Mouse (Mus musculus) intestine, postnatal 0 days (tissue): ENCODE results near the gene Tm9sf2. TPM values are rescaled to one million over a fixed set of nuclear protein-coding genes. Genes with fewer than 3 reads are reported as not detected.
A peak's percentile ranks its signal among the peaks of the same experiment; 100 is the strongest.

Source experiments
- ATAC-seq: fragments of 200-750 bp; cut with Nextera tagmentation; 2 replicates; pipeline ENCODE4 v1.8.0; 2017; ENCODE audit warnings: mild to moderate bottlenecking, moderate TSS enrichment, moderate library complexity
- H3K27ac ChIP-seq: fragments of 300-500 bp; sonication (generic); 2 replicates; pipeline ENCODE4 v1.5.1; 2014; ENCODE audit warnings: mild to moderate bottlenecking, low read depth, low read length, moderate library complexity
- H3K27me3 ChIP-seq: fragments of 300-500 bp; sonication (generic); replicated peaks from 2 replicates; pipeline ENCODE4 v1.6.1; 2014; ENCODE audit warnings: low read length, mixed read lengths; ENCODE audit not compliant: control insufficient read depth, insufficient read depth
- H3K36me3 ChIP-seq: fragments of 300-500 bp; sonication (generic); 2 replicates; pipeline ENCODE4 v1.6.1; 2014; ENCODE audit warnings: mild to moderate bottlenecking, moderate library complexity; ENCODE audit not compliant: control insufficient read depth, insufficient read depth
- H3K4me1 ChIP-seq: fragments of 300-500 bp; sonication (generic); replicated peaks from 2 replicates; pipeline ENCODE4 v1.6.1; 2014; ENCODE audit warnings: antibody characterized with exemption, low read length, mixed read lengths; ENCODE audit not compliant: control insufficient read depth, insufficient read depth
- H3K4me2 ChIP-seq: fragments of 300-500 bp; sonication (generic); replicated peaks from 2 replicates; pipeline ENCODE4 v1.6.1; 2014; ENCODE audit warnings: low read depth, mild to moderate bottlenecking, moderate library complexity
- H3K4me3 ChIP-seq: fragments of 300-500 bp; sonication (generic); 2 replicates; pipeline ENCODE4 v1.5.1; 2014; ENCODE audit warnings: low read depth, low read length
- H3K9ac ChIP-seq: fragments of 300-500 bp; sonication (generic); 2 replicates; pipeline ENCODE4 v1.6.1; 2014; ENCODE audit warnings: mild to moderate bottlenecking, low read depth, low read length
- H3K9me3 ChIP-seq: fragments of 300-500 bp; sonication (generic); 2 replicates; pipeline ENCODE4 v1.6.1; 2016; ENCODE audit warnings: mixed run types; ENCODE audit not compliant: control insufficient read depth
- CTCF ChIP-seq: sonication (generic); IDR thresholded peaks from 2 replicates; pipeline ENCODE4 v1.5.1; 2016; ENCODE audit warnings: low read depth, mild to moderate bottlenecking, control low read depth, antibody characterized with exemption, moderate library complexity
- WGBS: fragments of 180-500 bp; shearing (Covaris S2); extraction: QIAGEN DNeasy Blood & Tissue Kit; methylation state at CpG from one replicate; pipeline ENCODE4 v1.1.7; 2014; 5-methylcytosine and 5-hydroxymethylcytosine counted together
- polyA plus RNA-seq: library from polyadenylated mRNA; unstranded; fragments of >200 nt; fragmentation: Nextera tagmentation; extraction: Ambion mirVana; gene quantifications from 2 replicates; pipeline ENCODE4 v1.2.1, GENCODE M21; 2015

Gene Tm9sf2
- polyA plus RNA-seq, 1 experiment from 2014 or later, result 295 TPM

DNA sequence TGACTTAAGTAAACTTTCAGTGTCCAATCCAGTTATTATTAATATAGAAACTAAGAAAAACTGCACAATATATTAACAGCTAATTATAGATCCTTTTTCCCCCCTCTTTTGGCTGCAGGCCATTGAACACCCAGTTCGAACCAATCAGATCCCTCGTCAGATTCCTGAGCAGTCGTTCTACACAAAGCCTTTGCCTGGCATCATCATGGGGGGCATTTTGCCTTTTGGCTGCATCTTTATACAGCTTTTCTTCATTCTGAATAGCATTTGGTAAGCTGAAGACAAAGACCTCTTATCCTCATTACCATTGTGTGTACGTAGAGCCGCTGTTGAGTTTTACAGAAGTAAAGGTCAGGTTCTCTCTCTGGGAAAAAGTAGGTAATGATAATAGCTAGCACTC, 43.8 kb downstream of the Tm9sf2 start:
- H3K4me2 ChIP-seq, result no peak overlapping the region
- no peak overlapping the region for H3K27ac ChIP-seq
- ATAC-seq, result no peak
- H3K9me3 ChIP-seq, result no peaks in the 10 kb centered on the region
- WGBS, result 89% methylated on average over 5 of the region's 5 CpGs
- peaks cover 77% of the 10 kb centered on the region for H3K36me3 ChIP-seq
- TF ChIP-seq CTCF, result no peak
- no peak overlapping the region for H3K9ac ChIP-seq
- H3K4me3 ChIP-seq, result no peak overlapping the region
- H3K27me3 ChIP-seq, result no peaks in the 10 kb centered on the region
- H3K4me1 ChIP-seq, result no peaks in the 10 kb centered on the region

DNA sequence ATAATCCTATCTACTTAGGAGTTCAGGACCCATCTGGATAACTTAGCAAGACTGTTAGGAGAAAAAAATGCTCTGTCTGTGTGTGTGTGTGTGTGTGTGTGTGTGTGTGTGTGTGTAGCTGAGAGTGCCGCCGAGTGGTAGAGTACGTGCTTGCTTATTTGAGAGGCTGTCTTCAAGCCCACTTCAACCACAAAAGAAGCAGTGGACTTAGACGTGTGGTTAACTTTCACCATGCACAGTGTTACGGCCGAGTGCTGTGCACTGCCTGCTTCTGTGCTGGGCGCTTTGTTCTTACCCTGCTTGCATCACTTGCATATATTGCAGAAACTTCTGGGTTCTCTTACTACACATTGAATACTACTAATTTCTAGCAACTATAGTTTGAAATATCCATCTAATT, 50.9 kb downstream of the Tm9sf2 start:
- no peak for ATAC-seq
- Histone ChIP-seq H3K36me3 (peaks cover 56% of the 10 kb centered on the region), H3K4me1 (no peaks in the 10 kb centered on the region), H3K4me2 (no peak overlapping the region), H3K9me3 (no peaks in the 10 kb centered on the region), H3K27ac (no peak overlapping the region), H3K27me3 (no peaks in the 10 kb centered on the region), H3K9ac (no peak overlapping the region), H3K4me3 (no peak overlapping the region)
- TF ChIP-seq CTCF, result no peak
- 86% methylated on average over 7 of the region's 7 CpGs for WGBS

DNA sequence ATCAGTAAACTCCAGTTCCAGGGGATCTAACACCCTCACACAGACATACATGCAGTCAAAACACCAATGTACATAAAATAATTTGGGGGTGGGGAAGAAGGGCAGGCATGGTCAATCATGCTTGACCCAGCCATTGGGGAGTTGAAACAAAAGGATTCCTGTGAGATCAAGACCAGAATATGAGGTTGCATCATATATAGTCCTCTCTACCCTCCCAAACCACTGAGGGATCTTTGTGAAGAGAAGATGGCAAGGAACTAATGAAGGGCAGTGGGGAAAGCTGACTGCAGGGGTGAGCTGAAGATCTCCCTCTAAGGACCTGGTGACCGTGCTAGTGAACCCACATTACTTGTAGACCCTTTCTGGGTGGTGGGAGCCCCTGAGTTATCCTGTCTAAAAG, 54.1 kb downstream of the Tm9sf2 start:
- H3K36me3 ChIP-seq, result peaks cover 32% of the 10 kb centered on the region
- WGBS, result 90% methylated on average over 1 of the region's 1 CpGs
- no peak overlapping the region for H3K9ac ChIP-seq
- ATAC-seq, result no peak
- TF ChIP-seq CTCF, result no peak
- no peaks in the 10 kb centered on the region for H3K9me3 ChIP-seq
- no peak overlapping the region for H3K4me2 ChIP-seq
- no peak overlapping the region for H3K27ac ChIP-seq
- H3K4me1 ChIP-seq, result no peaks in the 10 kb centered on the region
- H3K27me3 ChIP-seq, result no peaks in the 10 kb centered on the region
- H3K4me3 ChIP-seq, result no peak overlapping the region

DNA sequence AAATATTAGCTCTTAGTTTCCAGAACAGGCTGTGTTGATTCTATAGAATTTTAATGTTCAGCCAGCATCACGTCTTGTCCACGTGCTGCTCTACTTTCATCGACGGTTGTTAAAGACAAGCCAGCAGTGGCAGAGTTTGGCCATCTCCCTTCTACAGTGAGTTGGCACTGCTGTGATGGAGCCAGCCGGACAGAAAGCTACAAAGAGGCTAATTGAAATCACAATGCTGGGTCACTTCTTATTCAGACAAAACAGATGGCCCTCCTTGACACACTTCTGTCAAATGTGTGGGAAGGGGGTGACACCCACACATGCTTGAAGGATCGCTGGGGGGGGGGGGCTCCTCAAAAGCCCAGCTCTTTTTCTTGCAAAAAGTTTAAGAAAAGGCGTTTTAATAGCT, 62.1 kb downstream of the Tm9sf2 start:
- H3K4me3 ChIP-seq, result no peak overlapping the region
- no peaks in the 10 kb centered on the region for H3K4me1 ChIP-seq
- no peak for ATAC-seq
- 86% methylated on average over 7 of the region's 7 CpGs for WGBS
- no peak overlapping the region for H3K4me2 ChIP-seq
- H3K9ac ChIP-seq, result no peak overlapping the region
- TF ChIP-seq CTCF, result no peak
- H3K9me3 ChIP-seq, result no peaks in the 10 kb centered on the region
- H3K27me3 ChIP-seq, result no peaks in the 10 kb centered on the region
- H3K27ac ChIP-seq, result no peak overlapping the region
- H3K36me3 ChIP-seq, result no peaks in the 10 kb centered on the region

DNA sequence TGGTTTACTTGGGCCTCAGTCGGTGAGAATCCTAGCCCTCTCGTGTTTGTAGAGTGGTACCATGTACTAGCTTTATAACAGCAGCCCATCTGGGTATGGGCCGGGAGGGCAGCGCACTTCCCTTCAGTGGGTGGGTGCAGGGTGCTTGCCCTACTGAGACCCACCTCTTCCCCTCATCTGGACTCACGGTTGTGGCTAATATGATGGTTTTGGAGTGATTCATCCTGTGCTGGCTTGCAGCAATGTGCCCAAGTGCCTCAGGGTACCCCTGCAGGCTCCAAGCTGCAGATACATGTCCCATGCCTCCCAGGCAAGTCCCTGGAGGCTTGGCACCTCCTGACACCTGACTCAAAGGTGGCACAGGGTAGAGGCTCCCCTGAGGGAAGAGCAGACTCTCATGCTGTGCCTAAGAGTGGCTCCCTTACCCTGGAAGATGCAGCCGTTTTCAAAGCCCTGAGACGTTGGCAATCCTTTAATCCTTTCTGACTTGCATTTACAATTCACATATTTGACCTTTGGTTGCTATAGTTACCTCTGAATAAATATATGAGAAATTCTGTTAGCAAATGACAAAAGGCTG, 63.5 kb downstream of the Tm9sf2 start:
- no peak for ATAC-seq
- no peak overlapping the region for H3K4me2 ChIP-seq
- no peak overlapping the region for H3K4me3 ChIP-seq
- no peak for TF ChIP-seq CTCF
- no peak overlapping the region for H3K27ac ChIP-seq
- no peaks in the 10 kb centered on the region for H3K9me3 ChIP-seq
- H3K36me3 ChIP-seq, result no peaks in the 10 kb centered on the region
- WGBS, result 64% methylated on average over 7 of the region's 7 CpGs
- no peaks in the 10 kb centered on the region for H3K4me1 ChIP-seq
- no peaks in the 10 kb centered on the region for H3K27me3 ChIP-seq
- H3K9ac ChIP-seq, result no peak overlapping the region

DNA sequence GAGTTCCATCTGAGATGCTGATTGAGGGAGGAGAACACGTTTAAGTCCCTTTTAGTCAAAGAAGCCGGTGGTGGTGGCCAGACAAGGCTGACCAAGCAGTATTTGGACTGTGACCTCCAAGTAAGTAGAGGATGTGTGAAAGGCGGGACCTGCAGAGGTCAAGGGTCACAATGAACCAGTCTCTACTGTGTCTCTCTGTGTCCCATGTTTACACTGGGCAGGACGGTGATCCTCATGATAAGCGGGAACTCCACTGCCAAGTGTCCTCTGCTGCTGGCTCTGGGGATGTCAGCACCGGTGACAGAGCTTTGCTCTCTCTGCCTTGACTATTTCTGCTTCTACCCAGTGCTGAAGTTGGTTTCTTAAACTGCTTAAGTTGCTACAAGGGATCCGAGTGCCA, 64.2 kb downstream of the Tm9sf2 start:
- Histone ChIP-seq H3K36me3 (no peaks in the 10 kb centered on the region), H3K27ac (no peak overlapping the region), H3K9ac (no peak overlapping the region), H3K9me3 (no peaks in the 10 kb centered on the region), H3K4me3 (no peak overlapping the region), H3K4me2 (no peak overlapping the region), H3K4me1 (no peaks in the 10 kb centered on the region), H3K27me3 (no peaks in the 10 kb centered on the region)
- no peak for TF ChIP-seq CTCF
- 0 out of 2 replicates have a peak, but pooled peaks have one; percentile 43 for ATAC-seq
- WGBS, result 38% methylated on average over 7 of the region's 7 CpGs

DNA sequence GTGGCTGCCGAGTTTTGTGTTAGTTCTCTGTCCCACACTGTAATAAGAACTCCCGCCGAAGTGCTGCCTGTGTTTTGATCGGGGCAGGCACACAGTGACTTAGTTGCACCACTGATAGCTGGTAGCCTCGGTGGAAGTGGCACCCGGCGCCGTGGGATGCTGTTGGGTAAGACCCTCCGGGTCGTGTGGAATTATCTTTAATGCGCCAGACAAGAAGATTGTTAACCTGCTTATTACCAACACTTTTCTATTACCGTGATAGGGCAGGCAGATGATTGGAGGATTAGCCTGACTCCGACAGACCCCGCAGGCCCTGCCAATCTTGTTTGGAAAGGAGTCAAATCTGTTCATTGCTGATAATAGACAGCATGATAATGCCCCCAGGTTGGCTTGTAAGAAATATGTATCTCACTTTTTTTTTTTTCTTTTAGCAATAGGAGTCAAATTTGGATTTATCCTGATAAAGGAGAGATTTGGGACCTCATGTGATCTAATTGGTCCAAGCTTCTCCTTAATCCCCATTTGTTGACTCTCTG, 69.5 kb downstream of the Tm9sf2 start:
- H3K27ac ChIP-seq, result no peak overlapping the region
- H3K4me2 ChIP-seq, result no peak overlapping the region
- H3K4me3 ChIP-seq, result no peak overlapping the region
- H3K4me1 ChIP-seq, result no peaks in the 10 kb centered on the region
- no peaks in the 10 kb centered on the region for H3K27me3 ChIP-seq
- ATAC-seq, result no peak
- no peak for TF ChIP-seq CTCF
- H3K9me3 ChIP-seq, result no peaks in the 10 kb centered on the region
- WGBS, result 69% methylated on average over 14 of the region's 14 CpGs
- no peak overlapping the region for H3K9ac ChIP-seq
- H3K36me3 ChIP-seq, result no peaks in the 10 kb centered on the region
